Mouse (Mus musculus) midbrain, embryonic 10.5 days (tissue): ENCODE measurements around the gene Nup85. TPM values are rescaled to one million over a fixed set of nuclear protein-coding genes. Genes with fewer than 3 reads are reported as not detected.

Source experiments
- DNase-seq: peaks from one replicate; pipeline ENCODE4 v3.0.0-alpha.2; 2017; ENCODE audit warnings: low spot score
- H3K27ac ChIP-seq: fragments of 300-500 bp; sonication (generic); replicated peaks from 2 replicates; pipeline ENCODE4 v1.5.1; 2016; ENCODE audit warnings: mild to moderate bottlenecking
- H3K27me3 ChIP-seq: fragments of 300-500 bp; sonication (generic); 2 replicates; pipeline ENCODE4 v1.6.1; 2016; ENCODE audit warnings: low read depth, mild to moderate bottlenecking; ENCODE audit not compliant: poor library complexity, severe bottlenecking
- H3K36me3 ChIP-seq: fragments of 300-500 bp; sonication (generic); 2 replicates; pipeline ENCODE4 v1.6.1; 2016; ENCODE audit warnings: mild to moderate bottlenecking, moderate library complexity
- H3K4me1 ChIP-seq: fragments of 300-500 bp; sonication (generic); 2 replicates; pipeline ENCODE4 v1.6.1; 2016
- H3K4me3 ChIP-seq: fragments of 300-500 bp; sonication (generic); 2 replicates; pipeline ENCODE4 v1.5.1; 2016; ENCODE audit warnings: mild to moderate bottlenecking, moderate library complexity
- H3K9me3 ChIP-seq: fragments of 300-500 bp; sonication (generic); replicated peaks from 2 replicates; pipeline ENCODE4 v1.6.1; 2016; ENCODE audit warnings: mild to moderate bottlenecking
- WGBS: fragments of 180-500 bp; shearing (Covaris S2); methylation state at CpG from one replicate; pipeline ENCODE4 v1.1.7; 2016; 5-methylcytosine and 5-hydroxymethylcytosine counted together
- polyA plus RNA-seq: library from polyadenylated mRNA; unstranded; fragments of >200 nt; fragmentation: Nextera tagmentation; extraction: Ambion mirVana; gene quantifications from 2 replicates; pipeline ENCODE4 v1.2.1, GENCODE M21; 2016

Nup85 gene
- polyA plus RNA-seq, 1 experiment from 2014 or later = 265 TPM

- peaks cover 36% of the 10 kb centered on the region for H3K36me3 ChIP-seq
- H3K27ac ChIP-seq = peak within 1 kb of the TSS; percentile 99
- H3K9me3 ChIP-seq = no peaks in the 10 kb centered on the region
- peaks cover 25% of the 10 kb centered on the region for H3K4me1 ChIP-seq
- 1% methylated on average over 70 of the region's 70 CpGs for WGBS
- DNase-seq = peak; percentile 98
- H3K4me3 ChIP-seq = peak within 1 kb of the TSS; percentile 72
- no peaks in the 10 kb centered on the region for H3K27me3 ChIP-seq
These were observed 28.1 kb upstream of the Nup85 start, which contains the start of gene Sumo2 for GRCm38 (mm10) chr11:115536038-115536681. Sumo2 (minus strand) TSS chr11:115536276.

DNA sequence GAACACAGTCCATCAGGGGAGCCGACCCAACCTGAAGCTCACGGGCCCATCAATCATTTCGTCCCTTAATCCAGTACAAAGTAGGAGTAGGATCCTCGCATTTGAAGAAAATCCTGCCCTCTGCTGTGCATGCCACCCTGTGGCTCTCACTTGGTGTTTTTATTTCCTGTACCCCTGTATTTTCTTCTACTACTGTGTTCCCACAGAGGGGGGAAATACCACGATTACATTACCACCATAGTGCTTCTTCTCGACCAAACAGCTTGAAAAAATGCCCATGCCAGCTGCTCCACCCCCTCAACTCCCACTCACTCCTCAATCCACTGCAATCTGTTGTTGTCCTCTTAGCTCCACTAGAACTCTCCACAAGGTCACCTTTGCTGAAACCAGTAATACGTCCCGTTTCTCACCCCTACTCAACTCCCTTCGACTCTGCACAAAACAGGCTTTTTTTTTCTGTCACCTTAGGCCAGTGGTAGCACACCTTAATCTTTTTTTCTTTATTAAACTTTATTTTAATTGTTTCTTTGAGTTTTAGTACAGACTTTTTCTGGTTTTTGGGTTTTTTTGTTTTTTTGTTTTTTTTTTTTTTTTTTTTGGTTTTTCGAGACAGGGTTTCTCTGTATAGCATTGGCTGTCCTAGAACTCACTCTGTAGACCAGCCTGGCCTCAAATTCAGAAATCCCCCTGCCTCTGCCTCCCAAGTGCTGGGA is 27.2 kb upstream of the Nup85 start:
- H3K27me3 ChIP-seq = no peaks in the 10 kb centered on the region
- peak overlapping the region; percentile 72; the same call in 1 of the 2 replicates for H3K4me3 ChIP-seq
- H3K4me1 ChIP-seq = peaks cover 25% of the 10 kb centered on the region
- H3K27ac ChIP-seq = peak overlapping the region; percentile 99
- no peak for DNase-seq
- H3K36me3 ChIP-seq = peaks cover 27% of the 10 kb centered on the region
- 90% methylated on average over 10 of the region's 10 CpGs for WGBS
- H3K9me3 ChIP-seq = no peaks in the 10 kb centered on the region

DNA sequence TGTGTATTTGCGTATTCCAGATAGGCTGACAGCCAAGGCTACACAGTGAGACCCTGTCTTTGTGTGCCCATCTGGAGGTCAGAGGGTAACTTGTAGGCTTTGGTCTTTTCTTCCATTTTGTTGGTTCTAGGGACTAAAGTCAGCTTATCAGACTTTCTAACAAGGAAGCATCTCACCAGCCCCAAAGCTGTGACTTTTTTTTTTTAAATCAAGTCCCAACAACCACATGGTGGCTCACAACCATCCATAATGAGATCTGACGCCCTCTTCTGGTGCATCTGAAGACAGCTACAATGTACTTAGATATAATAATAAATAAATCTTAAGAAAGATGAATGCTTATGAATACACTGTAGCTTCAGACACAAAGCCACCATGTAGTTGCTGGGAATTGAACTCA is 26.2 kb upstream of the Nup85 start:
- 57% methylated on average over 2 of the region's 2 CpGs for WGBS

GRCm38 (mm10) chr11:115543571-115543970 is 20.7 kb upstream of the Nup85 start:
- Histone ChIP-seq H3K27me3 (0 out of 2 replicates have a peak, but pooled peaks cover 7% of the 10 kb centered on the region), H3K4me1 (no peaks in the 10 kb centered on the region), H3K9me3 (no peaks in the 10 kb centered on the region), H3K27ac (no peak overlapping the region), H3K36me3 (no peaks in the 10 kb centered on the region), H3K4me3 (no peak overlapping the region)
- no peak for DNase-seq
- WGBS = 86% methylated on average over 4 of the region's 4 CpGs

More for the DNA sequence above, 26.2 kb upstream of the Nup85 start:
- Histone ChIP-seq H3K36me3 (peaks cover 17% of the 10 kb centered on the region), H3K9me3 (no peaks in the 10 kb centered on the region), H3K4me3 (no peak overlapping the region), H3K27me3 (no peaks in the 10 kb centered on the region), H3K4me1 (peaks cover 25% of the 10 kb centered on the region), H3K27ac (no peak overlapping the region)
- DNase-seq = no peak

DNA sequence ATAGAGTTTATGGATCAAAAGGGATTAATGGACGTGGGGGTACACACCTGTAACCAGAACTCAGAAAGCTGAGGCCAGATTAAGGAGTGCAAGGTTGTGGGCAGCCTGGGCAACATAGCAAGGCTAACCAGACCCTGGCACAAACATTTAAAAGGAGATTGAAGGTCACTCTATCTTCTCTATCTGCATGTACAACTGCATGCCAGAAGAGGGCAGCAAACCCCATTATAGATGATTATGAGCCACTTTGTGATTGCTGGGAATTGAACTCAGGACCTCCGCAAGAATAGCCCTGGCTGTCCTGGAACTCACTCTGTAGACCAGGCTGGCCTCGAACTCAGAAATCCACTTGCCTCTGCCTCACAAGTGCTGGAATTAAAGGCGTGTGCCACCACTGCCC is 11.5 kb upstream of the Nup85 start:
- Histone ChIP-seq H3K4me3 (no peak overlapping the region), H3K4me1 (no peaks in the 10 kb centered on the region), H3K27me3 (no peaks in the 10 kb centered on the region), H3K36me3 (no peaks in the 10 kb centered on the region), H3K27ac (no peak overlapping the region), H3K9me3 (peaks cover 7% of the 10 kb centered on the region; the same call in 1 of the 2 replicates)
- no peak for DNase-seq
- whole genome bisulfite sequencing = 56% methylated on average over 4 of the region's 4 CpGs

GRCm38 (mm10) chr11:115555717-115556116 is 8.5 kb upstream of the Nup85 start:
- Histone ChIP-seq H3K27ac (no peak overlapping the region), H3K4me1 (no peaks in the 10 kb centered on the region), H3K27me3 (no peaks in the 10 kb centered on the region), H3K36me3 (no peaks in the 10 kb centered on the region), H3K4me3 (no peak overlapping the region), H3K9me3 (no peaks in the 10 kb centered on the region)
- WGBS = 83% methylated on average over 17 of the region's 17 CpGs
- no peak for DNase-seq

DNA sequence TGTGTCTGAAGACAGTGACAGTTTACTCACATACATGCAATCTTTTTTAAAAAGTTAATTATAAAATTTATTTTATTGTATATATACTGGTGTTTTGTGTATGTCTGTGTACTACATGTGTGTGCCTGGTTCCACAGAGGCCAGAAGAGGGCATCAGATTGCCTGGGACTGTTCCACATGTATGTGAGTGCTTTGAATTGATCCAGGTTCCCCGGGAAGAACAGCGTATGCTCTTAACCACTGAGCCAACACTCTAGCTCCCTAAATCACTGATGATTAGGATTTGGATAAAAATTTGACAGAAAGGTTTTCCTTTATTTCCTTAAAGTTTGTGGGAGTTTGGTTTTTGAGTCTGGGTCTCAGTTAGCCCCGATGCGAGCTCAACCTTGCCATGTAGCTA is 828 bp upstream of the Nup85 start:
- peaks cover 22% of the 10 kb centered on the region for H3K4me1 ChIP-seq
- no peak for DNase-seq
- peak overlapping the region; percentile 100 for H3K27ac ChIP-seq
- peaks cover 28% of the 10 kb centered on the region for H3K36me3 ChIP-seq
- peak overlapping the region; percentile 82 for H3K4me3 ChIP-seq
- H3K9me3 ChIP-seq = no peaks in the 10 kb centered on the region
- WGBS = 60% methylated on average over 4 of the region's 4 CpGs
- no peaks in the 10 kb centered on the region for H3K27me3 ChIP-seq

GRCm38 (mm10) chr11:115564961-115565360 is 727 bp downstream of the Nup85 start:
- no peak for DNase-seq
- H3K27ac ChIP-seq = peak overlapping the region; percentile 100
- H3K36me3 ChIP-seq = peaks cover 44% of the 10 kb centered on the region
- WGBS = 26% methylated on average over 7 of the region's 7 CpGs
- peak overlapping the region; percentile 82 for H3K4me3 ChIP-seq
- H3K27me3 ChIP-seq = no peaks in the 10 kb centered on the region
- H3K9me3 ChIP-seq = no peaks in the 10 kb centered on the region
- H3K4me1 ChIP-seq = peaks cover 22% of the 10 kb centered on the region

DNA sequence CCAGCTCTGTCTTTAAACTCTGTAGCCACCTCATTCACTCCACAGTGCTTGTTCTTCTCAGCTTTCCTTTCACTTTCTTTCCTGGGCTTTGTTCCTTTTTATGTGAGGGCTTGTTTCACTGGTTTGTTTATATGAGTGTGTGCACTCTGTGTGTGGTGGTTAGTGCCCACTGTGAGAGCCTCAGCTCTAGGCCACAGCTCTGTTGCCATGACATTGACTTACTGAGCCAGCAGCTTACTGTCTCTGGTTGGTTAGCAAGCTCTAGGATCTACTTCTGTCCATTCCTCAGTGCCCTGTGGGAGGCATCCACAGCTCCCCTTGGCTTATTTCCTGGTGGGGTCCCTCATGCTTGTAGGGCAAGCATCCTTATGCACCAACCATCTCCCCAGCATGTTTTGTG is 14.8 kb downstream of the Nup85 start:
- Histone ChIP-seq H3K27me3 (no peaks in the 10 kb centered on the region), H3K9me3 (no peaks in the 10 kb centered on the region), H3K36me3 (peaks cover 85% of the 10 kb centered on the region), H3K4me1 (no peaks in the 10 kb centered on the region), H3K4me3 (no peak overlapping the region), H3K27ac (no peak overlapping the region)
- no peak for DNase-seq

- H3K36me3 ChIP-seq = peaks cover 98% of the 10 kb centered on the region
- WGBS = 90% methylated on average over 10 of the region's 10 CpGs
These were observed 18.8 kb downstream of the Nup85 start for GRCm38 (mm10) chr11:115582913-115583606.

GRCm38 (mm10) chr11:115584376-115585073 is 20.3 kb downstream of the Nup85 start:
- H3K27me3 ChIP-seq = no peaks in the 10 kb centered on the region
- no peaks in the 10 kb centered on the region for H3K9me3 ChIP-seq
- no peak overlapping the region for H3K27ac ChIP-seq
- H3K36me3 ChIP-seq = peaks cover 96% of the 10 kb centered on the region
- H3K4me3 ChIP-seq = no peak overlapping the region
- WGBS = 89% methylated on average over 10 of the region's 10 CpGs
- DNase-seq = no peak
- H3K4me1 ChIP-seq = no peaks in the 10 kb centered on the region

More at GRCm38 (mm10) chr11:115582913-115583606, 18.8 kb downstream of the Nup85 start:
- Histone ChIP-seq H3K4me1 (no peaks in the 10 kb centered on the region), H3K4me3 (no peak overlapping the region), H3K27ac (no peak overlapping the region), H3K27me3 (no peaks in the 10 kb centered on the region), H3K9me3 (no peaks in the 10 kb centered on the region)
- no peak for DNase-seq

DNA sequence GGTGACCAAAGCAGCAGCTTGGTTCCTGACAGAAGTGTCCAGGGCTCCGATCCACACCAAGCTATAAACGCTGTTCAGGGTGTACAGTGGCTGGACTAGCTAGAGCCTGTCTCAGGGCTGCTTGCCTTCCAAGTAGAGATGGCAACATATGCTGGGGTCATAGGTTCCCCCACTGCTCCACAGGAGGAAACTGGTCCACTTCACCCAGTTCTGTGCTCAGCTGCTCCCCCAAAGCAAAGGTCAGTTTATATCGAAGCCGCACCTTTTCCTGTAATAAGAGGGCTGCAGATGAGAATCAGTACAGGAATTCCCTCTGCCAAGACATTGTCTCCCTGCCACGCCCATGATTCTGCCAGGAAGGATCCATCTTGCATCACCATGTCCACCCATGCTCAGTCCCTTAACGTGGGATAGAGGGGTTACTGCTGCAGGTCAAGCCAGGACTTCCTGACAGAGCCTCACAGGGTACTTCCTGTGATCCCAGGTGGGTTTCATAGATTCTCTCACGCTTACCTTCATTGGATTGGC is 21.4 kb downstream of the Nup85 start:
- DNase-seq = no peak
- 89% methylated on average over 7 of the region's 7 CpGs for WGBS
- Histone ChIP-seq H3K27me3 (no peaks in the 10 kb centered on the region), H3K4me1 (no peaks in the 10 kb centered on the region), H3K9me3 (no peaks in the 10 kb centered on the region), H3K27ac (no peak overlapping the region), H3K36me3 (peaks cover 97% of the 10 kb centered on the region), H3K4me3 (no peak overlapping the region)
